Mouse (Mus musculus): Measurements from ENCODE around the gene Fzd10. TPM values are rescaled to one million over a fixed set of nuclear protein-coding genes. Genes with fewer than 3 reads are reported as not detected.

Gene Fzd10
- total RNA-seq, 2 experiments from 2014 or later: 0.11 TPM; not detected in 1

- ATAC-seq (ENCODE audit: poor library complexity, severe bottlenecking): no peak
Measured at GRCm38 (mm10) chr5:128601036-128602019, 684 bp downstream of the Fzd10 start.

- ATAC-seq (ENCODE audit: poor library complexity, severe bottlenecking): no peak
Measured at GRCm38 (mm10) chr5:128603693-128604092, 3.0 kb downstream of the Fzd10 start.

- no peak for ATAC-seq (ENCODE audit: poor library complexity, severe bottlenecking)
Measured at GRCm38 (mm10) chr5:128606596-128606995, 6.0 kb downstream of the Fzd10 start.

- ATAC-seq (ENCODE audit: poor library complexity, severe bottlenecking): no peak
Measured at GRCm38 (mm10) chr5:128609091-128609490, 8.4 kb downstream of the Fzd10 start.

- peak; percentile 97 for ATAC-seq (ENCODE audit: poor library complexity, severe bottlenecking)
Measured at GRCm38 (mm10) chr5:128617621-128618020, 17.0 kb downstream of the Fzd10 start.

- ATAC-seq (ENCODE audit: poor library complexity, severe bottlenecking): no peak
Measured at GRCm38 (mm10) chr5:128619987-128620386, 19.3 kb downstream of the Fzd10 start.

- no peak for ATAC-seq (ENCODE audit: poor library complexity, severe bottlenecking)
Measured at GRCm38 (mm10) chr5:128620408-128620807, 19.8 kb downstream of the Fzd10 start.

- no peak for ATAC-seq (ENCODE audit: poor library complexity, severe bottlenecking)
Measured at GRCm38 (mm10) chr5:128627763-128628162, 27.1 kb downstream of the Fzd10 start.

GRCm38 (mm10) chr5:128636648-128637047, 36.0 kb downstream of the Fzd10 start:
- no peak for ATAC-seq (ENCODE audit: poor library complexity, severe bottlenecking)

- ATAC-seq (ENCODE audit: poor library complexity, severe bottlenecking): no peak
Measured at GRCm38 (mm10) chr5:128637071-128638015, 36.7 kb downstream of the Fzd10 start.

- no peak for ATAC-seq (ENCODE audit: poor library complexity, severe bottlenecking)
Measured at GRCm38 (mm10) chr5:128638716-128639115, 38.1 kb downstream of the Fzd10 start.

- no peak for ATAC-seq (ENCODE audit: poor library complexity, severe bottlenecking)
Measured at GRCm38 (mm10) chr5:128643065-128643464, 42.4 kb downstream of the Fzd10 start.

GRCm38 (mm10) chr5:128645720-128646119, 45.1 kb downstream of the Fzd10 start:
- ATAC-seq (ENCODE audit: poor library complexity, severe bottlenecking): no peak

GRCm38 (mm10) chr5:128646286-128646685, 45.6 kb downstream of the Fzd10 start:
- no peak for ATAC-seq (ENCODE audit: poor library complexity, severe bottlenecking)

GRCm38 (mm10) chr5:128647221-128647730, 46.6 kb downstream of the Fzd10 start:
- ATAC-seq (ENCODE audit: poor library complexity, severe bottlenecking): no peak

- ATAC-seq (ENCODE audit: poor library complexity, severe bottlenecking): no peak
Measured at GRCm38 (mm10) chr5:128649336-128649897, 48.8 kb downstream of the Fzd10 start.

Other genes with a start within 250 kb of the Fzd10 start
- gene Tmem132d, start 167.8 kb upstream of the Fzd10 start, total RNA-seq (2015): not detected in 2 replicates
- gene Tmem132d, start 167.8 kb upstream of the Fzd10 start, total RNA-seq (2017): 0.07 TPM in 1 of 2 replicates, not detected in the other
- not detected in 2 replicates for gene Piwil1, start 101.7 kb downstream of the Fzd10 start, total RNA-seq (2015)
- gene Piwil1, start 101.7 kb downstream of the Fzd10 start, total RNA-seq (2017): not detected in 2 replicates